ENCODE assay signal across 8 mouse cellular contexts in the genomic region with DNA sequence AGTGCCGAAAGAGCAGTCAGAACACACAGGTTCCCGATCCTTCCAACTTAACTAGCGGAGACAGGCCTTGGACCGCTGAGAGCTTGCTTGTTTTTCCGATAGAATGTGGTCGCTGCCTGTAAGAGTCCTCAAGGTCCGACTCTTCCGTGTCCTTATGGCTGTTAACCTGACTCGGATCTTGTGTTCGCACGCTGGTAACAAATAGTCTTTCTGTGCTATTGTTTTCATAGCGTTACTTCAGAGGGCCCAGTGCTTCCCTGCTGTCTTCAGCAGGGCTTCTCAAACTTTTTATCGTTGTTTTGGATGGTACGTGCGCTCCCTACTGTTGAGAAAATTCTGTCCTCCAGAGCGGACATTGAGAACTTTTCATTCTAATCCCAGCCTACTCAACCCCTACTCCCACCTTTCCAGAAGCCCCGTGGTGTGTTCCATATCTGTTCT. TPM values are rescaled to one million over a fixed set of nuclear protein-coding genes. Genes with fewer than 3 reads are reported as not detected.
DNase-seq lines count a peak whose midpoint lies in the region; ATAC-seq and TF ChIP-seq lines count a peak whose summit lies in the region.
"Had no signal": no experiment of that assay in that cellular context is flagged by ENCODE, and none has a peak within 500 bp of the region (broad histone marks: within the 10 kb centered on the region; RNA-seq: fewer than 3 reads in every experiment).

No protein-coding gene starts in this region.

- H3K27me3 ChIP-seq in E14TG2a.4 (ENCODE audit: insufficient read depth, low read length): no peaks in the 10 kb centered on the region
- peaks cover 12% of the 10 kb centered on the region for H3K27me3 ChIP-seq in liver, embryonic 15.5 days
- H3K27me3 ChIP-seq in neural tube, embryonic 13.5 days: no peaks in the 10 kb centered on the region

- H3K9ac ChIP-seq in liver, embryonic 15.5 days: peak overlapping the region; percentile 76
- peak overlapping the region; percentile 77 for H3K9ac ChIP-seq in neural tube, embryonic 13.5 days

- under 1% methylated on average over 17 of the region's 17 CpGs for WGBS in liver, embryonic 15.5 days (ENCODE audit: insufficient replicate concordance)
- WGBS in neural tube, embryonic 13.5 days: under 1% methylated on average over 17 of the region's 17 CpGs

- H3K4me1 ChIP-seq in E14TG2a.4 (replicated peaks; ENCODE audit: low read depth, low read length): peaks cover 57% of the 10 kb centered on the region
- peaks cover 43% of the 10 kb centered on the region for H3K4me1 ChIP-seq in liver, embryonic 15.5 days (replicated peaks)
- peaks cover 39% of the 10 kb centered on the region for H3K4me1 ChIP-seq in neural tube, embryonic 13.5 days (replicated peaks)

- peak; percentile 76 for DNase-seq in 416B (ENCODE audit: low read depth)
- DNase-seq in frontal cortex, postnatal 36 days (ENCODE audit: low spot score in 2 of 2): no peak

- peak overlapping the region; percentile 96 for H3K4me2 ChIP-seq in liver, embryonic 15.5 days
- peak overlapping the region; percentile 67 for H3K4me2 ChIP-seq in neural tube, embryonic 13.5 days

- peak; percentile 16 for ATAC-seq in erythroid progenitor cell, adult 5-6 weeks (replicated peaks; ENCODE audit: low FRiP score, poor library complexity, severe bottlenecking)
- peak; percentile 6 for ATAC-seq in inflammation-experienced regulatory T-cells, adult 6 months
- no peak for ATAC-seq in liver, embryonic 15.5 days (ENCODE audit: insufficient read depth)
- ATAC-seq in neural tube, embryonic 13.5 days (ENCODE audit: low read depth): peak; percentile 1

- peak overlapping the region; percentile 96 for H3K27ac ChIP-seq in liver, embryonic 15.5 days (replicated peaks)
- peak overlapping the region; percentile 93 for H3K27ac ChIP-seq in neural tube, embryonic 13.5 days (replicated peaks)

- TF ChIP-seq CTCF in E14TG2a.4 (conservative IDR thresholded peaks at IDR 0.05; ENCODE audit: low read length): no peak

- H3K9me3 ChIP-seq in E14TG2a.4 (ENCODE audit: low read length): no peaks in the 10 kb centered on the region
- no peaks in the 10 kb centered on the region for H3K9me3 ChIP-seq in liver, embryonic 15.5 days (replicated peaks)
- H3K9me3 ChIP-seq in neural tube, embryonic 13.5 days: 0 out of 2 replicates have a peak, but pooled peaks cover 8% of the 10 kb centered on the region

- peak overlapping the region; percentile 93 for H3K4me3 ChIP-seq in E14TG2a.4 (replicated peaks; ENCODE audit: low read length)
- peak overlapping the region; percentile 81 for H3K4me3 ChIP-seq in liver, embryonic 15.5 days (replicated peaks)
- peak overlapping the region; percentile 60 for H3K4me3 ChIP-seq in neural tube, embryonic 13.5 days

- peaks cover 32% of the 10 kb centered on the region for H3K36me3 ChIP-seq in E14TG2a.4 (ENCODE audit: insufficient read depth, low read length)
- H3K36me3 ChIP-seq in liver, embryonic 15.5 days (replicated peaks): peaks cover 13% of the 10 kb centered on the region
- H3K36me3 ChIP-seq in neural tube, embryonic 13.5 days: no peaks in the 10 kb centered on the region

RNA-seq across cellular contexts. Expression of gene 1700037H04Rik, which starts 0.8 kb away (rescaled TPM):
- 124 and 160 TPM in 2 replicates for total RNA-seq in erythroid progenitor cell, adult 5-6 weeks (2015; ENCODE audit: low replicate concordance)
- 58.5 and 68.4 TPM in 2 replicates for total RNA-seq in erythroid progenitor cell, adult 5-6 weeks (2017; ENCODE audit: low replicate concordance)
- 10 to 100 TPM; 36.5 to 54.8 (median 46.3) TPM for polyA plus RNA-seq in inflammation-experienced regulatory T-cells, adult 6 months (2017; shearing (Covaris generic))
- 135 and 147 TPM in 2 replicates for polyA plus RNA-seq in liver, embryonic 15.5 days (2015; fragmentation: Nextera tagmentation; extraction: Ambion mirVana)
- polyA plus RNA-seq in neural tube, embryonic 13.5 days (2015; fragmentation: Nextera tagmentation; extraction: Ambion mirVana): 88.3 and 99.0 TPM in 2 replicates

RNA-seq across cellular contexts. Expression of gene Cenpb, which starts 19.2 kb away (rescaled TPM):
- total RNA-seq in erythroid progenitor cell, adult 5-6 weeks (2015; ENCODE audit: low replicate concordance): 8.3 and 8.8 TPM in 2 replicates
- 12.5 and 15.1 TPM in 2 replicates for total RNA-seq in erythroid progenitor cell, adult 5-6 weeks (2017; ENCODE audit: low replicate concordance)
- polyA plus RNA-seq in inflammation-experienced regulatory T-cells, adult 6 months (2017; shearing (Covaris generic)): 1 to 10 TPM; 2.4 to 3.1 (median 2.7) TPM
- 4.1 and 5.4 TPM in 2 replicates for polyA plus RNA-seq in liver, embryonic 15.5 days (2015; fragmentation: Nextera tagmentation; extraction: Ambion mirVana)
- polyA plus RNA-seq in neural tube, embryonic 13.5 days (2015; fragmentation: Nextera tagmentation; extraction: Ambion mirVana): 12.6 and 12.7 TPM in 2 replicates

RNA-seq across cellular contexts. Expression of gene Cdc25b, which starts 26.1 kb away (rescaled TPM):
- total RNA-seq in erythroid progenitor cell, adult 5-6 weeks (2015; ENCODE audit: low replicate concordance): 345 and 367 TPM in 2 replicates
- total RNA-seq in erythroid progenitor cell, adult 5-6 weeks (2017; ENCODE audit: low replicate concordance): 664 and 783 TPM in 2 replicates
- polyA plus RNA-seq in inflammation-experienced regulatory T-cells, adult 6 months (2017; shearing (Covaris generic)): 100 to 1,000 TPM in 1 of 3 experiments, 10 to 100 TPM in 2; 55.5 to 163 (median 71.5) TPM
- 236 and 279 TPM in 2 replicates for polyA plus RNA-seq in liver, embryonic 15.5 days (2015; fragmentation: Nextera tagmentation; extraction: Ambion mirVana)
- polyA plus RNA-seq in neural tube, embryonic 13.5 days (2015; fragmentation: Nextera tagmentation; extraction: Ambion mirVana): 32.5 and 40.3 TPM in 2 replicates

RNA-seq across cellular contexts. Expression of gene Spef1, which starts 26.4 kb away (rescaled TPM):
- total RNA-seq in erythroid progenitor cell, adult 5-6 weeks (2015; ENCODE audit: low replicate concordance): 4.6 and 4.7 TPM in 2 replicates
- 4.1 and 6.4 TPM in 2 replicates for total RNA-seq in erythroid progenitor cell, adult 5-6 weeks (2017; ENCODE audit: low replicate concordance)
- polyA plus RNA-seq in inflammation-experienced regulatory T-cells, adult 6 months (2017; shearing (Covaris generic)): under 1 TPM in 2 of 3 experiments, not detected in 1; 0.47 to 0.54 TPM
- 1.6 and 1.8 TPM in 2 replicates for polyA plus RNA-seq in liver, embryonic 15.5 days (2015; fragmentation: Nextera tagmentation; extraction: Ambion mirVana)
- polyA plus RNA-seq in neural tube, embryonic 13.5 days (2015; fragmentation: Nextera tagmentation; extraction: Ambion mirVana): 6.9 and 7.9 TPM in 2 replicates

RNA-seq across cellular contexts. Expression of gene Gm11037, which starts 27.4 kb away (rescaled TPM):
- total RNA-seq in erythroid progenitor cell, adult 5-6 weeks (2015; ENCODE audit: low replicate concordance): not detected in 2 replicates
- total RNA-seq in erythroid progenitor cell, adult 5-6 weeks (2017; ENCODE audit: low replicate concordance): not detected in 2 replicates
- polyA plus RNA-seq in inflammation-experienced regulatory T-cells, adult 6 months (2017; shearing (Covaris generic)): not detected
- polyA plus RNA-seq in liver, embryonic 15.5 days (2015; fragmentation: Nextera tagmentation; extraction: Ambion mirVana): not detected in 2 replicates
- not detected in 2 replicates for polyA plus RNA-seq in neural tube, embryonic 13.5 days (2015; fragmentation: Nextera tagmentation; extraction: Ambion mirVana)
- polyA plus RNA-seq: gonadal fat pad, adult 2 months had no signal
